Mouse (Mus musculus): ENCODE measurements around the gene Slco2a1. TPM values are rescaled to one million over a fixed set of nuclear protein-coding genes. Genes with fewer than 3 reads are reported as not detected.
"Not testable (repeated sequence)": the region's sequence is repeated elsewhere in the genome, so short reads cannot be mapped to it uniquely, and the experiment has no call there.

Slco2a1 gene
- polyA plus RNA-seq, 1 experiment from 2014 or later, result 11.3 TPM

DNA sequence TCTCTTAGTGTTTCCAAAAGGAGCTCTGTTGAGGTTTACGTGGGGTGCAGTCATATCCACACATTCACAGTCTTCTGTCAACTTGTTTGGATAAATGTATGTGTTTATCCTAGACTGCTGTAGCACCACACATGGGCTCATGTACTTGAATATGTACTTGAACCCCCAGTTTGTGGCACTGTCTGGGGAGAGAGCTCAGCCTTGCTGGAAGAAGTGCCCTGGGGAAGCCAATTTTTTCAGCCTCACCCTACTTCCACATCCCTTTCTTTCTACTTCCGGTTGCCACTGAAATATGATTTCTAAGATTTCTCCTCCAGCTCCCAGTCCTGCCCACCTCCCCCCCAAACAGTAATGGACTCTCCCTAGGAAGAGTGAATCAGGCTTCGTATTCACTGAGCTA is 105.2 kb downstream of the Slco2a1 start:
- no peak for ATAC-seq
- Histone ChIP-seq H3K4me3 (replicated peaks) (no peak overlapping the region), H3K4me1 (replicated peaks) (peaks cover 22% of the 10 kb centered on the region), H3K36me3 (no peaks in the 10 kb centered on the region), H3K27ac (no peak overlapping the region), H3K9me3 (no peaks in the 10 kb centered on the region), H3K4me2 (replicated peaks) (no peak overlapping the region), H3K27me3 (replicated peaks) (no peaks in the 10 kb centered on the region), H3K9ac (no peak overlapping the region)
- WGBS, result 73% methylated on average over 3 of the region's 3 CpGs

DNA sequence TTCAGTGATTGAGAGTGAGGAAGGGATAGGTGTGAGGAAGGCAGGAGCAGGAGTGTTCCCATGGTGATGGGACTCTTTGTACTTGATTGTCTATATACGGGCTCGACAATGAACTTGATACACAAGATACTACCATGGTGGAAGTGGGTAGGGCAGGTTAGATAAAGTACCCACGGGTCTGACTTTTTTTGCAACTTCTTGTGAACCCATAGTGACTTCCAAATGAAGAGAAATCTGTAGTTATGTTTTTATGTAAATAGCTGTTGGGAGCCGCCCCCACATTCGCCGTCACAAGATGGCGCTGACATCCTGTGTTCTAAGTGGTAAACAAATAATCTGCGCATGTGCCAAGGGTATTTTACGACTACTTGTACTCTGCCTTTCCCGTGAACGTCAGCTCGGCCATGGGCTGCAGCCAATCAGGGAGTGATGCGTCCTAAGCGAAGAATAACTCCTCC is 119.9 kb downstream of the Slco2a1 start:
- H3K9me3 ChIP-seq, H3K9ac ChIP-seq, H3K27ac ChIP-seq, H3K36me3 ChIP-seq: not testable (repeated sequence)
- peaks cover 37% of the 10 kb centered on the region for H3K27me3 ChIP-seq (replicated peaks)
- WGBS, result 15% methylated on average over 9 of the region's 14 CpGs
- peak overlapping the region; percentile 51 for H3K4me2 ChIP-seq (replicated peaks)
- H3K4me1 ChIP-seq (replicated peaks), result peaks cover 20% of the 10 kb centered on the region
- peak; percentile 68 for ATAC-seq
- peak overlapping the region; percentile 37 for H3K4me3 ChIP-seq (replicated peaks)

DNA sequence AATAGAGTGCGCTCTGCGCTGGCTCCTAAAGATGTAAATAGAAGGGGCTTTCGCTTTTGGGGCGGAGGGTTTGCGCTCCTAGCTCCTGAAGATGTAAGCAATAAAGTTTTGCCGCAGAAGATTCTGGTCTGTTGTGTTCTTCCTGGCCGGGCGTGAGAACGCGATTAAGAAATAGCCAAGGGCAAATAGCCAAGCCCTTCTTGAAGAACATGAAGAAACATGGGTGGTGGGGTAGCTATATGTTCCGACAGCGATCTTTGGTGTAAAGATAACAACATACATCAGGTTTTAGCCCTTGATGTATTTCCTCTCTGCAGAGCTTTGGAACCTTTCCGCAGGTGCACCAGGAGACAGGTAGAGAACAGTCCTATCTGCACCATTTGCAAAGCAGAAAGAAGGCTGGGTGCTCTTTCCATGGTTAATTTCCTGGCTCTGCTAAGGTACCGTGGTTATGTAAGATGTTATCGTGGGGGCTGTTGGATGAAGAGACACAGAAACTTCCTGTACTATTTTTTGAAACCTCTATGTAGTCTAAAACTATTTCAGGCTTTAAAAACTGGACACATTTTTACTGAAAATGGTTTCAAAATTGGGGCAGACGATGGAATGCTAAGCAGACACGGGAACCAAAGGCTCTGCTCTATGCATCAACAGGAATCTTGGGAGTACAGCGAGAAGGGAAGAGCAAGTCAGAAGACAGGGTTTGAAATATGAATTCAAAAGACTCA is 120.6 kb downstream of the Slco2a1 start:
- H3K27me3 ChIP-seq (replicated peaks), result peaks cover 41% of the 10 kb centered on the region
- H3K36me3 ChIP-seq, result no peaks in the 10 kb centered on the region
- H3K4me1 ChIP-seq (replicated peaks), result peaks cover 20% of the 10 kb centered on the region
- H3K9me3 ChIP-seq, result no peaks in the 10 kb centered on the region
- peak overlapping the region; percentile 40 for H3K4me3 ChIP-seq (replicated peaks)
- H3K9ac ChIP-seq, result peak overlapping the region; percentile 28
- H3K4me2 ChIP-seq (replicated peaks), result peak overlapping the region; percentile 70
- WGBS, result 25% methylated on average over 18 of the region's 18 CpGs
- no peak overlapping the region for H3K27ac ChIP-seq
- no peak for ATAC-seq

DNA sequence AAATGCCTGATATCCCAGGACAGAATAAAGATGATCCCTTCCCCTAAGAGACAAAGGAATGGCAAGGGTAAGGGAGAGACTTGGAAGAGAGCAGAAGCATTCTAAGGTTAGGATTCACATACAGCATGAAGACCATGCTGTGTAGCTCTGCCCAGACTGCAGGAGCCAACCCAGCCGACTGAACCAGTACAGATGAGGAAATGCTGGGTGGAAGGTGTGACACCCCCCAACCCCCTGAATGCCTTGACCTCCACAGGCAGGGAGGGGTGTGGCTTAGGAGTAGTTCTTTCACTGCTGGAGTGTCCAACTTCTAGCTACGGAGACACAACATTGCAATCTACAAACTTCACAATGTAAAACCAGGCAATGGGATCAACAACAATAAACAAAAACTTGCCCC is 121.4 kb downstream of the Slco2a1 start:
- no peaks in the 10 kb centered on the region for H3K9me3 ChIP-seq
- peaks cover 47% of the 10 kb centered on the region for H3K27me3 ChIP-seq (replicated peaks)
- WGBS, result 64% methylated on average over 2 of the region's 2 CpGs

DNA sequence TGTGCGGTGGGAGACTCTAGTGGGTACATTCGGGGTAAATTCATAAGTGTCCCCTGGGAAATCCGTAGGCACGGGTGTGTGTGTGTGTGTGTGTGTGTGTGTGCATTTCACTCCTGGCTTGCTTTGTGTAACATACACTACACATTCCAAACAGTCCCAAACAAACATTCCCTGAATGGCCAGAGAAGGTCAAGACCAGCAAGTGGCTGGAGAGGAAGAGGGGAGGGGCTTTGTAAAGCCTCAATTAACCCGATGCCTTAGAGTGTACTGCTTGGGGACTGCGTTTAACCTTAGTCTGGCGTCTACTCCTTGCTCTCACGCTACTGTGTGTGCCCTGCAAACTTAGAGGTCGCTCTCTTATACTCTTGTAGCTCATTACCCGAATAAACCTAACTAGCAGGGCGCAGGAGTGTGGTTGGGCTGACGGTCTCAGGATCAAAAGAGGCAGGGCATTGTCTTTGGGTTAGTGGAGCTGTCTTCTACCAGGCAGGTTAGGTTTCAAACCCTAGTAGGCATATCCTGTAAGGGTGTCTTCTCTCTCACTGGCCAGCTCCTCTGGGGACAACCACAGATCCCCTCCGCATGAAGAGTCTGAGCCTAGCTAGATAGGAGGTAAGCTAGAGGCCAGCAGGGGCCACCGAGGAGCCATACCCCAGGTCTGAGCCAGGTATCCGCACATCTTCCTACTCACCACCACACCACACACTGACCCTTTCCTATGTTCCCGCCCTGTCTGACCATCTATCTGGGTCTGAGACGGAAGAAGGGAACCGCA is 122.4 kb downstream of the Slco2a1 start:
- Histone ChIP-seq H3K4me2 (replicated peaks) (peak overlapping the region; percentile 97), H3K27me3 (replicated peaks) (peaks cover 47% of the 10 kb centered on the region), H3K4me3 (replicated peaks) (peak overlapping the region; percentile 63), H3K9me3 (no peaks in the 10 kb centered on the region), H3K4me1 (replicated peaks) (peaks cover 20% of the 10 kb centered on the region), H3K27ac (no peak overlapping the region), H3K9ac (peak overlapping the region; percentile 68; the same call in 1 of the 2 replicates), H3K36me3 (no peaks in the 10 kb centered on the region)
- 19% methylated on average over 18 of the region's 18 CpGs for WGBS
- 0 out of 2 replicates have a peak, but pooled peaks have one; percentile 9 for ATAC-seq

More for the DNA sequence above, 121.4 kb downstream of the Slco2a1 start:
- Histone ChIP-seq H3K27ac (no peak overlapping the region), H3K9ac (no peak overlapping the region), H3K4me1 (replicated peaks) (peaks cover 20% of the 10 kb centered on the region), H3K36me3 (no peaks in the 10 kb centered on the region), H3K4me2 (replicated peaks) (no peak overlapping the region), H3K4me3 (replicated peaks) (no peak overlapping the region)
- no peak for ATAC-seq

DNA sequence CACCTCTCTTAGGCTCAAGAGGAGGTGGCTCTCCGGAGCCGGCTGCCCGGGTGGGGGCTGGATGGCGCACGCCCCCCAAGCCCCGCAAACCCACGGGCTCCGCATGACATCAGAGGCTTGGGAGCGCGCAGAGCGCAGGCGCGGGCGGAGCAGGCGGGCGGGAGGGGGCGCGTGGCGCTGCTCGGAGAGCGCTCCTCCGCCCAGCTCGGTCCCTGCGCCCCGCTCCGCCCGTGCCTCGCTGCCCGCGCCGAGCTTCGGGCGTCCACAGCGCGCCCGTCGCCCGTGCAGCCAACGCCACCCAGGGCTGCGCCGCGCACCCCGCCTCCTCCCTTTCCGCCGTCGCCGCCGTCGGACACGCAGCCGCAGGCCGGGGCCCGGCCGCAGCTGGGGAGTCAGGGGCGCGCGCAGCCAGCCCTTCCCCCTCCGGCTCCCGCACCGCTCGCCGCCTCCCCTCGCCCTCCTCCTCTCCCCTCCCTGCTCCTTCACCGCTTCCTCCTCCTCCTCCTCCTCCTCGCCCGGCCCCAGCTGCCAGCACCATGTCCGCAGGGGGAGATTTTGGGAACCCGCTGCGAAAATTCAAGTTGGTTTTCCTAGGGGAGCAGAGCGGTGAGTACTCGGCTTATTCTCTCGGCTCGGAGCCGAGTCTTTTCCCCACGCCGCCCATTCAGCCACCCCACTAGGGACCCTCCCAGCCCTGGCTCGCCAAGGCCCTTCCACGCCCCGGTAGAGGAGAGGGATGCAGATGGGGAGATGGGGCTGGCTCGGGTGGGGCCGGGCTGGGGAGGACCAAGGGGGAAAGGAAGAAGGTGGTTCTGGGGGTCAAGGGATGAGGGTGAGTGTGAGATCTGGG is 123.3 kb downstream of the Slco2a1 start, which contains the start of gene Rab6b:
Rab6b (plus strand) TSS at position 167 of the 850 bp plus-strand sequence.
- Histone ChIP-seq H3K27ac (0 out of 2 replicates have a peak within 1 kb of the TSS, but pooled peaks have one; percentile 13), H3K4me2 (replicated peaks) (peak within 1 kb of the TSS; percentile 97), H3K4me1 (replicated peaks) (peaks cover 20% of the 10 kb centered on the region), H3K9me3 (no peaks in the 10 kb centered on the region), H3K36me3 (no peaks in the 10 kb centered on the region), H3K27me3 (replicated peaks) (peaks cover 47% of the 10 kb centered on the region), H3K9ac (peak within 1 kb of the TSS; percentile 68), H3K4me3 (replicated peaks) (peak within 1 kb of the TSS; percentile 63)
- WGBS, result 2% methylated on average over 51 of the region's 81 CpGs
- peak; percentile 69 for ATAC-seq

DNA sequence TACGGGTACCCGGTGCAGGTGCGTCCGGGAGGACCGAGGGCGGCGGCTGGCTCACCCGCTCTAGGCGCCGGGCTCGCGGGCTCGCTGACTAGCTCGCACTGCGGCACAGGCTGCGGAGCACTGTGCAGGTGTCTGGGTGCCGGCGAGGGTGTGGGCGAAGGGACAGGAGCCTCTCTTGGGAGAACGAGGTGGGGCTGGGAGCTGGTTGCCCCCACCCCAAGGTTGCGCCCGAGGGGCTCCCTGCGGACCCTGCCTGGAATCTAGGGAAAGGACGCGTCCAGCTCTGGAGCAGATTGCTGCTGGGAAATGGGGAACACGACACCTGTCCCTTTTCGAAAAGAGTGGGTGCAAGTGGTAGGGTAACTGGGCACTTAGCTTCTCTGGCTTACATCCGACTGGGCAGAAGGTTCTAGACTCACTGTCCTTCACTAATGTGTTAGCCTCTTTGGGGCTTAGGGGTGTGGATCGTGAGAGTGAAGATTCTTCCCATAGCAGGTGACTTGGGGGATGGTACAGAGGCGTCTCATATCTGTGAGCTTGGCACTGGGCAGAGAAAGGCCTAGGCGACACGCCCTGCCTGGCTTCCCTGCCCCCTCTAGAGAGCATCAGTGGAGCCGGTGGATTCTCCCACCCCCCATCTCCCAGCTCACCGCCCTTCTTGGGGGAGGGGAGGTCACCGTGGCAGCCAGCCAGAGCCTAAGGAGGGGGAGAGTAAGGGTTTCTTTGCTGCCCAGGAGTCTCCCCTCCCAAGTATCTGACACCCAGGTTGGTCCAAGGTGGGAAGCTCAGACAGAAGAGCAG is 124.2 kb downstream of the Slco2a1 start:
- H3K4me2 ChIP-seq (replicated peaks), result peak overlapping the region; percentile 97
- H3K4me3 ChIP-seq (replicated peaks), result peak overlapping the region; percentile 63
- H3K9ac ChIP-seq, result peak overlapping the region; percentile 68; the same call in 1 of the 2 replicates
- peaks cover 47% of the 10 kb centered on the region for H3K27me3 ChIP-seq (replicated peaks)
- ATAC-seq, result peak; percentile 70
- WGBS, result under 1% methylated on average over 35 of the region's 35 CpGs
- H3K36me3 ChIP-seq, result no peaks in the 10 kb centered on the region
- peaks cover 20% of the 10 kb centered on the region for H3K4me1 ChIP-seq (replicated peaks)
- H3K9me3 ChIP-seq, result no peaks in the 10 kb centered on the region
- H3K27ac ChIP-seq, result no peak overlapping the region

DNA sequence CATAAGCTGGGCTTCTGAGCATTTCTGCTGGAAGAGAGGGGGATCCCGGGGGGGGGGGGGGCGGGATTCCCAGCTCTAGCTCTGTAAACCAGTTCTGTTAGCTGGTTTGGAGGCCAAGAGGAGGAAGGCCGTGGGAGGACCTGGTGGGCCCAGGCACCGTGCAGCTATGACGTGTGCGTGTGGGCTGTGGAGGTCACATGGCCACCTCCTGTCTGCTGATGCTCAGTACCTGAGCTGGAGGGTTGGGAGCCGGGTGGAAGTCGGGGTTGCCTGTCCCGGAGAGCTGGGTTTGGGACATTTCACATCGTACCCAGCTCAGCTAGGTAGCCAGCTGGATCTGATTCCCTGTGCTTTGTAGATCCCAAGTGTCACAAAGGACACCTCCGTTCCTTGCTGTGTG is 124.8 kb downstream of the Slco2a1 start:
- ATAC-seq, result no peak
- Histone ChIP-seq H3K4me1 (replicated peaks) (peaks cover 20% of the 10 kb centered on the region), H3K4me3 (replicated peaks) (no peak overlapping the region), H3K36me3 (no peaks in the 10 kb centered on the region), H3K27me3 (replicated peaks) (peaks cover 47% of the 10 kb centered on the region), H3K27ac (no peak overlapping the region), H3K9ac (no peak overlapping the region), H3K9me3 (no peaks in the 10 kb centered on the region), H3K4me2 (replicated peaks) (no peak overlapping the region)
- WGBS, result 46% methylated on average over 11 of the region's 11 CpGs

DNA sequence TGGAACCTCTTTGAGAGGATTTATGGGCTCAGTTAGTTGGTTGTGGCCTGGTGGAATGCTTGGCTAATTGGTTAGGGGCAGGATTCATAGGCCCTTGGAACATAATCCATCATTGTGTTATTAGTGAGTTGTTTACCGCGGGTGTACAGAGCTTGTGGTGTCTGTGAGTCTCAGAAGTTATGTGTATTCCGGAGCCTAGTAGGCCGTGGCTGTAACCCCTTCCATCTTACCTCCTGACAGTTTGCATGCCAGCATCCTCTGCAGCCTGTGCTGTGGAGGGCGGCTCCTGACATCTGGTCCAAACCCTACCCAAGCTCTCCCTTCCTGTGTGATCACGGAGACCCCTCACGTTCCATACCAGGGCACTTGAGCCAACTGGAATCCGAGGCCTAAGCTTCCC is 125.8 kb downstream of the Slco2a1 start:
- no peak for ATAC-seq
- Histone ChIP-seq H3K4me2 (replicated peaks) (no peak overlapping the region), H3K36me3 (no peaks in the 10 kb centered on the region), H3K9me3 (no peaks in the 10 kb centered on the region), H3K9ac (no peak overlapping the region), H3K27me3 (replicated peaks) (peaks cover 47% of the 10 kb centered on the region), H3K27ac (no peak overlapping the region), H3K4me1 (replicated peaks) (peaks cover 20% of the 10 kb centered on the region), H3K4me3 (replicated peaks) (no peak overlapping the region)
- 67% methylated on average over 8 of the region's 8 CpGs for WGBS

DNA sequence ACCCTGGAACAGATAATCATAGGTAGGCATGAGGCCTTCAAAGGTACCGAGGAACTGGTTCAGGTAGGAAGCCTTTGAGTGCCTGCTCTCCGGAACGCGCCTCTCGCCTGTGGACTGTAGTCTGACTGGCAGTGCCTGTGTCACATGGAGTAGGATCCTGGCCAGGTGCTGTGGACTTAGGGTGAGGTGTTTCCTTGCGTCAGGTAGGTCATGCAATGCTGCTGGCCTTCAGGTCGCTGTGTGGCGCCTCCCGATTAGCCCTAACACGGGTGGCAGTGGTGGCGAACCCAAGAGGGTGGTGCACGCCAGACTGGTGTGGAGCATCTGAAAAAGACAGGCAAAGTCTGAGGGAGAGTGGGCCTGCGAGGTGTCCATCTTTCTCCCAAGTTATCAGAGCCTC is 126.4 kb downstream of the Slco2a1 start:
- no peak for ATAC-seq
- H3K4me3 ChIP-seq (replicated peaks), result no peak overlapping the region
- no peaks in the 10 kb centered on the region for H3K9me3 ChIP-seq
- H3K27ac ChIP-seq, result no peak overlapping the region
- 92% methylated on average over 13 of the region's 13 CpGs for WGBS
- H3K36me3 ChIP-seq, result no peaks in the 10 kb centered on the region
- no peak overlapping the region for H3K4me2 ChIP-seq (replicated peaks)
- peaks cover 20% of the 10 kb centered on the region for H3K4me1 ChIP-seq (replicated peaks)
- peaks cover 44% of the 10 kb centered on the region for H3K27me3 ChIP-seq (replicated peaks)
- no peak overlapping the region for H3K9ac ChIP-seq

DNA sequence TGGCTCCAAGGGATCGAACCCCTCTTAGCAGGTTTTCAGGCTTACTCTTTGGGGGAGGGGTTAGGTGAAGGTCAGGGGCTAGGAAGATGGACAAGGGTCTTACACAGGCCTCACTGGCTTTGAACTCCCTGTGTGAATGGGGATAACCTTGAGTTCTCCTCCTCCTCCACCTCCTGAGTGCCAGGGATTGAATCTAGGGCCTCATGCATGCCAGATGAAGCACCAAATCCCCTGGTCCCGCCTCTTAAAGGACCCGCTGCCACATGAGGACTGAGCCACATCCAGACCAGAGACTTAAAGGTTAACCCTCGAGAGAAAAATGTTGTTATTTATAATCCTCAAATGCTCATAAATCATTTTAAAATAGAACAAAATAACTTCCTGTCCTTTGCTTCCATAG is 128.4 kb downstream of the Slco2a1 start:
- Histone ChIP-seq H3K4me3 (replicated peaks) (no peak overlapping the region), H3K9ac (no peak overlapping the region), H3K9me3 (no peaks in the 10 kb centered on the region), H3K4me2 (replicated peaks) (no peak overlapping the region), H3K27ac (no peak overlapping the region), H3K4me1 (replicated peaks) (peaks cover 11% of the 10 kb centered on the region), H3K27me3 (replicated peaks) (peaks cover 25% of the 10 kb centered on the region), H3K36me3 (no peaks in the 10 kb centered on the region)
- 83% methylated on average over 4 of the region's 4 CpGs for WGBS
- ATAC-seq, result no peak
